Mouse (Mus musculus): ENCODE measurements around the gene Rundc3a. TPM values are rescaled to one million over a fixed set of nuclear protein-coding genes. Genes with fewer than 3 reads are reported as not detected.

Gene Rundc3a
- 89.0 and 259 TPM in 2 replicates for polyA plus RNA-seq (2012; rRNA removed)

GRCm38 (mm10) chr11:102393238-102393634 lies at the start of gene Rundc3a:
Gene Rundc3a, plus strand, starts transcription at chr11:102393403.

GRCm38 (mm10) chr11:102366103-102366502 lies 27.1 kb upstream of the Rundc3a start, which contains the start of gene Slc4a1:
Gene Slc4a1, minus strand, starts transcription at chr11:102366203.

GRCm38 (mm10) chr11:102407834-102408215 lies 14.6 kb downstream of the Rundc3a start, which contains the start of gene Slc25a39:
Gene Slc25a39, minus strand, starts transcription at chr11:102407946.

GRCm38 (mm10) chr11:102430121-102431017 lies 37.2 kb downstream of the Rundc3a start, which contains the start of gene Grn:
Gene Grn, plus strand, starts transcription at chr11:102430315.

GRCm38 (mm10) chr11:102447497-102447896 lies 54.3 kb downstream of the Rundc3a start, which contains the start of gene Fam171a2:
Gene Fam171a2, minus strand, starts transcription at chr11:102447682.

Other genes with a start within 250 kb of the Rundc3a start
- 0.21 and 0.50 TPM in 2 replicates for gene Nags, start 247.9 kb upstream of the Rundc3a start, polyA plus RNA-seq (2012; rRNA removed)
- 33.5 and 34.9 TPM in 2 replicates for gene Tmem101, start 237.0 kb upstream of the Rundc3a start, polyA plus RNA-seq (2012; rRNA removed)
- gene Lsm12, start 208.1 kb upstream of the Rundc3a start, polyA plus RNA-seq (2012; rRNA removed), result 45.4 and 59.2 TPM in 2 replicates
- gene G6pc3, start 203.8 kb upstream of the Rundc3a start, polyA plus RNA-seq (2012; rRNA removed), result 34.9 and 38.5 TPM in 2 replicates
- gene Hdac5, start 163.2 kb upstream of the Rundc3a start, polyA plus RNA-seq (2012; rRNA removed), result 62.5 and 110 TPM in 2 replicates
- 14.9 and 17.9 TPM in 2 replicates for gene BC030867, start 144.5 kb upstream of the Rundc3a start, polyA plus RNA-seq (2012; rRNA removed)
- gene Asb16, start 124.7 kb upstream of the Rundc3a start, polyA plus RNA-seq (2012; rRNA removed), result 0.30 and 0.55 TPM in 2 replicates
- 31.0 and 49.3 TPM in 2 replicates for gene Tmub2, start 108.5 kb upstream of the Rundc3a start, polyA plus RNA-seq (2012; rRNA removed)
- 62.8 and 72.5 TPM in 2 replicates for gene Atxn7l3, start 96.8 kb upstream of the Rundc3a start, polyA plus RNA-seq (2012; rRNA removed)
- gene Ubtf, start 73.7 kb upstream of the Rundc3a start, polyA plus RNA-seq (2012; rRNA removed), result 89.8 and 217 TPM in 2 replicates
- 31.2 and 52.6 TPM in 2 replicates for gene Slc4a1, start 27.2 kb upstream of the Rundc3a start, polyA plus RNA-seq (2012; rRNA removed)
- 99.5 and 102 TPM in 2 replicates for gene Slc25a39, start 14.5 kb downstream of the Rundc3a start, polyA plus RNA-seq (2012; rRNA removed)
- gene Grn, start 36.9 kb downstream of the Rundc3a start, polyA plus RNA-seq (2012; rRNA removed), result 43.8 and 51.9 TPM in 2 replicates
- gene Fam171a2, start 54.3 kb downstream of the Rundc3a start, polyA plus RNA-seq (2012; rRNA removed), result 58.6 and 63.7 TPM in 2 replicates
- gene Itga2b, start 76.7 kb downstream of the Rundc3a start, polyA plus RNA-seq (2012; rRNA removed), result 12.7 and 21.3 TPM in 2 replicates
- gene Gpatch8, start 163.0 kb downstream of the Rundc3a start, polyA plus RNA-seq (2012; rRNA removed), result 36.2 and 47.7 TPM in 2 replicates
- gene Gm11627, start 186.1 kb downstream of the Rundc3a start, polyA plus RNA-seq (2012; rRNA removed), result 5.9 and 6.0 TPM in 2 replicates
- 53.2 and 101 TPM in 2 replicates for gene Fzd2, start 211.0 kb downstream of the Rundc3a start, polyA plus RNA-seq (2012; rRNA removed)